Mouse (Mus musculus): ENCODE measurements around the gene Ckmt1. TPM values are rescaled to one million over a fixed set of nuclear protein-coding genes. Genes with fewer than 3 reads are reported as not detected.
"Not testable (repeated sequence)": the region's sequence is repeated elsewhere in the genome, so short reads cannot be mapped to it uniquely, and the experiment has no call there.

Ckmt1 gene
- polyA plus RNA-seq, 1 experiment = 23.2 TPM

- Histone ChIP-seq H3K9me3 (replicated peaks; ENCODE audit: control insufficient read depth, insufficient read depth, low read length, poor library complexity, severe bottlenecking) (no peaks in the 10 kb centered on the region), H3K36me3 (ENCODE audit: control insufficient read depth, insufficient read depth, low read length, poor library complexity, severe bottlenecking) (no peaks in the 10 kb centered on the region), H3K4me3 (ENCODE audit: low read depth, low read length) (no peak overlapping the region), H3K27me3 (ENCODE audit: control insufficient read depth, insufficient read depth, low read length, poor library complexity, severe bottlenecking) (no peaks in the 10 kb centered on the region), H3K4me1 (ENCODE audit: control insufficient read depth, insufficient read depth, low read length) (no peaks in the 10 kb centered on the region), H3K9ac (ENCODE audit: low read depth, poor library complexity, severe bottlenecking) (no peak overlapping the region), H3K27ac (ENCODE audit: insufficient read depth, low read length) (no peak overlapping the region)
- no peak for TF ChIP-seq CTCF (IDR thresholded peaks at IDR 0.05; ENCODE audit: low read depth, low read length)
- TF ChIP-seq POLR2A (IDR thresholded peaks at IDR 0.05; ENCODE audit: insufficient read depth, low read length) = no peak
- TF ChIP-seq EP300 (IDR thresholded peaks at IDR 0.05; ENCODE audit: insufficient read depth, low read depth, low read length) = no peak
These were observed 1.9 kb downstream of the Ckmt1 start for GRCm38 (mm10) chr2:121359461-121359860.

- TF ChIP-seq EP300 (IDR thresholded peaks at IDR 0.05; ENCODE audit: insufficient read depth, low read depth, low read length) = no peak
- no peak for TF ChIP-seq POLR2A (IDR thresholded peaks at IDR 0.05; ENCODE audit: insufficient read depth, low read length)
- TF ChIP-seq CTCF (IDR thresholded peaks at IDR 0.05; ENCODE audit: low read depth, low read length) = no peak
- Histone ChIP-seq H3K4me3 (ENCODE audit: low read depth, low read length) (no peak overlapping the region), H3K27me3 (ENCODE audit: control insufficient read depth, insufficient read depth, low read length, poor library complexity, severe bottlenecking) (no peaks in the 10 kb centered on the region), H3K9ac (ENCODE audit: low read depth, poor library complexity, severe bottlenecking) (no peak overlapping the region), H3K36me3 (ENCODE audit: control insufficient read depth, insufficient read depth, low read length, poor library complexity, severe bottlenecking) (no peaks in the 10 kb centered on the region), H3K9me3 (replicated peaks; ENCODE audit: control insufficient read depth, insufficient read depth, low read length, poor library complexity, severe bottlenecking) (no peaks in the 10 kb centered on the region), H3K4me1 (ENCODE audit: control insufficient read depth, insufficient read depth, low read length) (no peaks in the 10 kb centered on the region), H3K27ac (ENCODE audit: insufficient read depth, low read length) (no peak overlapping the region)
These were observed 6.1 kb downstream of the Ckmt1 start for GRCm38 (mm10) chr2:121363656-121364055.

- Histone ChIP-seq H3K4me1 (ENCODE audit: control insufficient read depth, insufficient read depth, low read length) (no peaks in the 10 kb centered on the region), H3K36me3 (ENCODE audit: control insufficient read depth, insufficient read depth, low read length, poor library complexity, severe bottlenecking) (no peaks in the 10 kb centered on the region), H3K27ac (ENCODE audit: insufficient read depth, low read length) (no peak overlapping the region), H3K9ac (ENCODE audit: low read depth, poor library complexity, severe bottlenecking) (no peak overlapping the region), H3K9me3 (replicated peaks; ENCODE audit: control insufficient read depth, insufficient read depth, low read length, poor library complexity, severe bottlenecking) (no peaks in the 10 kb centered on the region), H3K4me3 (ENCODE audit: low read depth, low read length) (no peak overlapping the region), H3K27me3 (ENCODE audit: control insufficient read depth, insufficient read depth, low read length, poor library complexity, severe bottlenecking) (no peaks in the 10 kb centered on the region)
- TF ChIP-seq POLR2A (IDR thresholded peaks at IDR 0.05; ENCODE audit: insufficient read depth, low read length) = no peak
- TF ChIP-seq EP300 (IDR thresholded peaks at IDR 0.05; ENCODE audit: insufficient read depth, low read depth, low read length) = no peak
- no peak for TF ChIP-seq CTCF (IDR thresholded peaks at IDR 0.05; ENCODE audit: low read depth, low read length)
These were observed 11.3 kb downstream of the Ckmt1 start for GRCm38 (mm10) chr2:121368831-121369230.

- Histone ChIP-seq H3K36me3 (ENCODE audit: control insufficient read depth, insufficient read depth, low read length, poor library complexity, severe bottlenecking) (no peaks in the 10 kb centered on the region), H3K27me3 (ENCODE audit: control insufficient read depth, insufficient read depth, low read length, poor library complexity, severe bottlenecking) (no peaks in the 10 kb centered on the region), H3K9ac (ENCODE audit: low read depth, poor library complexity, severe bottlenecking) (no peak overlapping the region), H3K9me3 (replicated peaks; ENCODE audit: control insufficient read depth, insufficient read depth, low read length, poor library complexity, severe bottlenecking) (no peaks in the 10 kb centered on the region), H3K4me1 (ENCODE audit: control insufficient read depth, insufficient read depth, low read length) (no peaks in the 10 kb centered on the region), H3K4me3 (ENCODE audit: low read depth, low read length) (no peak overlapping the region), H3K27ac (ENCODE audit: insufficient read depth, low read length) (no peak overlapping the region)
- TF ChIP-seq EP300 (IDR thresholded peaks at IDR 0.05; ENCODE audit: insufficient read depth, low read depth, low read length) (no peak), POLR2A (IDR thresholded peaks at IDR 0.05; ENCODE audit: insufficient read depth, low read length) (no peak), CTCF (IDR thresholded peaks at IDR 0.05; ENCODE audit: low read depth, low read length) (no peak)
These were observed 13.4 kb downstream of the Ckmt1 start for GRCm38 (mm10) chr2:121370921-121371320.

- TF ChIP-seq CTCF (IDR thresholded peaks at IDR 0.05; ENCODE audit: low read depth, low read length) (no peak), POLR2A (IDR thresholded peaks at IDR 0.05; ENCODE audit: insufficient read depth, low read length) (no peak), EP300 (IDR thresholded peaks at IDR 0.05; ENCODE audit: insufficient read depth, low read depth, low read length) (no peak)
- H3K4me3 ChIP-seq (ENCODE audit: low read depth, low read length) = no peak overlapping the region
- H3K9me3 ChIP-seq (replicated peaks; ENCODE audit: control insufficient read depth, insufficient read depth, low read length, poor library complexity, severe bottlenecking) = no peaks in the 10 kb centered on the region
- H3K27ac ChIP-seq (ENCODE audit: insufficient read depth, low read length) = no peak overlapping the region
- H3K9ac ChIP-seq (ENCODE audit: low read depth, poor library complexity, severe bottlenecking) = no peak overlapping the region
- H3K4me1 ChIP-seq (ENCODE audit: control insufficient read depth, insufficient read depth, low read length) = no peaks in the 10 kb centered on the region
- no peaks in the 10 kb centered on the region for H3K36me3 ChIP-seq (ENCODE audit: control insufficient read depth, insufficient read depth, low read length, poor library complexity, severe bottlenecking)
- H3K27me3 ChIP-seq (ENCODE audit: control insufficient read depth, insufficient read depth, low read length, poor library complexity, severe bottlenecking) = no peaks in the 10 kb centered on the region
These were observed 14.8 kb downstream of the Ckmt1 start for GRCm38 (mm10) chr2:121372266-121372665.

GRCm38 (mm10) chr2:121374766-121375165 is 17.3 kb downstream of the Ckmt1 start:
- no peak overlapping the region for H3K9ac ChIP-seq (ENCODE audit: low read depth, poor library complexity, severe bottlenecking)

GRCm38 (mm10) chr2:121386961-121387575 is 29.6 kb downstream of the Ckmt1 start, which contains the start of gene Strc:
Gene Strc, minus strand, starts transcription at chr2:121387168.
- H3K27me3 ChIP-seq (ENCODE audit: control insufficient read depth, insufficient read depth, low read length, poor library complexity, severe bottlenecking); H3K4me1 ChIP-seq (ENCODE audit: control insufficient read depth, insufficient read depth, low read length); H3K36me3 ChIP-seq (ENCODE audit: control insufficient read depth, insufficient read depth, low read length, poor library complexity, severe bottlenecking); H3K4me3 ChIP-seq (ENCODE audit: low read depth, low read length); H3K9ac ChIP-seq (ENCODE audit: low read depth, poor library complexity, severe bottlenecking); H3K27ac ChIP-seq (ENCODE audit: insufficient read depth, low read length); H3K9me3 ChIP-seq (replicated peaks; ENCODE audit: control insufficient read depth, insufficient read depth, low read length, poor library complexity, severe bottlenecking): not testable (repeated sequence)

More at GRCm38 (mm10) chr2:121374766-121375165, 17.3 kb downstream of the Ckmt1 start:
- TF ChIP-seq POLR2A (IDR thresholded peaks at IDR 0.05; ENCODE audit: insufficient read depth, low read length) (no peak), CTCF (IDR thresholded peaks at IDR 0.05; ENCODE audit: low read depth, low read length) (no peak), EP300 (IDR thresholded peaks at IDR 0.05; ENCODE audit: insufficient read depth, low read depth, low read length) (no peak)
- no peaks in the 10 kb centered on the region for H3K36me3 ChIP-seq (ENCODE audit: control insufficient read depth, insufficient read depth, low read length, poor library complexity, severe bottlenecking)
- H3K27me3 ChIP-seq (ENCODE audit: control insufficient read depth, insufficient read depth, low read length, poor library complexity, severe bottlenecking) = no peaks in the 10 kb centered on the region
- H3K27ac ChIP-seq (ENCODE audit: insufficient read depth, low read length) = no peak overlapping the region
- H3K4me1 ChIP-seq (ENCODE audit: control insufficient read depth, insufficient read depth, low read length) = no peaks in the 10 kb centered on the region
- H3K9me3 ChIP-seq (replicated peaks; ENCODE audit: control insufficient read depth, insufficient read depth, low read length, poor library complexity, severe bottlenecking) = no peaks in the 10 kb centered on the region
- H3K4me3 ChIP-seq (ENCODE audit: low read depth, low read length) = no peak overlapping the region
